Mouse (Mus musculus) testis, adult 2 months (tissue): ENCODE results near the gene Cuedc2.

Experiments
- CTCF ChIP-seq: fragments of 200-500 bp; IDR thresholded peaks from 2 replicates; pipeline ENCODE4 v1.5.1; 2012; ENCODE audit warnings: low read depth, mild to moderate bottlenecking, inconsistent platforms, low read length, moderate library complexity; ENCODE audit not compliant: control insufficient read depth, insufficient read depth, insufficient replicate concordance
- POLR2A ChIP-seq: fragments of 200-500 bp; IDR thresholded peaks from 2 replicates; pipeline ENCODE4 v1.6.1; 2012; ENCODE audit warnings: low read depth, mild to moderate bottlenecking, inconsistent platforms, low read length, moderate library complexity; ENCODE audit not compliant: control insufficient read depth

GRCm38 (mm10) chr19:46332721-46333339 lies 5.7 kb downstream of the Cuedc2 start:
- TF ChIP-seq CTCF (no peak), POLR2A (no peak)
